Mouse (Mus musculus) effector memory CD4-positive, alpha-beta T cell, adult 5 months (primary cell): ENCODE results near the gene Hpgds. TPM values are rescaled to one million over a fixed set of nuclear protein-coding genes. Genes with fewer than 3 reads are reported as not detected.

Source experiments
- polyA plus RNA-seq: library from polyadenylated mRNA; unstranded; fragments of 100-300 nt; shearing (Covaris generic); gene quantifications from one replicate; pipeline ENCODE4 v1.2.1, GENCODE M21; 2017

The Hpgds gene
- 2.3 TPM for polyA plus RNA-seq

DNA sequence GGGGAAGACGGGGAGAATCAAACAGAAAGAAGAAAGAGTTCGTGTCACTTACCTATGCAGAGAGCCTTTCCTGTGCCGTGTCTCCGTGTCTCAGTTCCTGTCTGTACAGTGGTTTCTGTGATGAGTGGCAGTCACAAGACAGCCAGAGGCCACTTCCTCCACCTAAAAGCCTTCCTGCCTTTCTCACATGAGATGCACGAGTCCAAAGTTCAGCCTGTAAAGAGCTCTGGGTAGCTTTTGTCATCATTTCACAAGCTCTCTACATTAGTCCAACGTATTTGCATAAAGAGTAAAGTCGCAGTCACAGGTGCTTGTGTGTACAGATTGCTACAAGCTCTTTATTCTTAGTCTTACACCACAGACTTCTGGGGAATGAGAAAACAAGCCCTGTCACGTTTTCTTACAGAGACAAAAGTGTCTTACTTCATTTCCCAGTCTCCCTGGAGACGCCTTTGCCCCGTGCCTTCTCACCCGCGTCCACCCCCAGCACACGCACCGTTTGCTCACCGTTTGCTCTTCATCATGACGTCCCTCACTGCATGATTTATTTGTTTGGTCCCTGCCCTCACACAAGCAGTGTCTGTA, at the start of gene Hpgds:
TSS of gene Hpgds (minus strand) at position 288 of the 585 bp plus-strand sequence.

Other genes starting within 250 kb of the Hpgds start
- 46.4 TPM for gene Smarcad1, start 102.3 kb downstream of the Hpgds start, polyA plus RNA-seq
- gene C130060K24Rik, start 236.2 kb upstream of the Hpgds start, polyA plus RNA-seq, result not detected